Mouse (Mus musculus) midbrain, embryonic 15.5 days (tissue): ENCODE results near the gene Igsf9. TPM values are rescaled to one million over a fixed set of nuclear protein-coding genes. Genes with fewer than 3 reads are reported as not detected.

Experiments
- ATAC-seq: fragments of 200-750 bp; cut with Nextera tagmentation; replicated peaks from 2 replicates; pipeline ENCODE4 v1.8.0; 2017; ENCODE audit warnings: moderate TSS enrichment
- H3K27ac ChIP-seq: fragments of 300-500 bp; sonication (generic); 2 replicates; pipeline ENCODE4 v1.5.1; 2015; ENCODE audit warnings: mild to moderate bottlenecking, inconsistent platforms
- H3K27me3 ChIP-seq: fragments of 300-500 bp; sonication (generic); replicated peaks from 2 replicates; pipeline ENCODE4 v1.6.1; 2015; ENCODE audit warnings: inconsistent platforms
- H3K36me3 ChIP-seq: fragments of 300-500 bp; sonication (generic); replicated peaks from 2 replicates; pipeline ENCODE4 v1.6.1; 2015; ENCODE audit warnings: inconsistent platforms
- H3K4me1 ChIP-seq: fragments of 300-500 bp; sonication (generic); 2 replicates; pipeline ENCODE4 v1.6.1; 2015; ENCODE audit warnings: inconsistent platforms
- H3K4me2 ChIP-seq: fragments of 300-500 bp; sonication (generic); 2 replicates; pipeline ENCODE4 v1.6.1; 2015; ENCODE audit warnings: inconsistent platforms, mild to moderate bottlenecking, moderate library complexity
- H3K4me3 ChIP-seq: fragments of 300-500 bp; sonication (generic); 2 replicates; pipeline ENCODE4 v1.5.1; 2015; ENCODE audit warnings: mild to moderate bottlenecking, inconsistent platforms
- H3K9ac ChIP-seq: fragments of 300-500 bp; sonication (generic); 2 replicates; pipeline ENCODE4 v1.6.1; 2015; ENCODE audit warnings: mild to moderate bottlenecking, inconsistent platforms
- H3K9me3 ChIP-seq: fragments of 300-500 bp; sonication (generic); 2 replicates; pipeline ENCODE4 v1.6.1; 2016; ENCODE audit warnings: inconsistent platforms
- WGBS: fragments of 180-500 bp; shearing (Covaris S2); methylation state at CpG from one replicate; pipeline ENCODE4 v1.1.7; 2015; ENCODE audit warnings: mixed read lengths; 5-methylcytosine and 5-hydroxymethylcytosine counted together
- polyA plus RNA-seq: library from polyadenylated mRNA; unstranded; fragments of >200 nt; fragmentation: Nextera tagmentation; extraction: Ambion mirVana; gene quantifications from 2 replicates; pipeline ENCODE4 v1.2.1, GENCODE M21; 2015

The Igsf9 gene
- polyA plus RNA-seq, 1 experiment from 2014 or later = 83.2 TPM

- no peak overlapping the region for H3K27ac ChIP-seq
- H3K4me1 ChIP-seq = no peaks in the 10 kb centered on the region
- no peak overlapping the region for H3K4me2 ChIP-seq
- WGBS = 77% methylated on average over 4 of the region's 4 CpGs
- no peak overlapping the region for H3K9ac ChIP-seq
- H3K27me3 ChIP-seq = no peaks in the 10 kb centered on the region
- ATAC-seq = no peak
- H3K36me3 ChIP-seq = no peaks in the 10 kb centered on the region
- no peak overlapping the region for H3K4me3 ChIP-seq
- no peaks in the 10 kb centered on the region for H3K9me3 ChIP-seq
Measured at GRCm38 (mm10) chr1:172514213-172514529, 32.6 kb downstream of the Igsf9 start.

GRCm38 (mm10) chr1:172514551-172515268, 33.1 kb downstream of the Igsf9 start:
- H3K36me3 ChIP-seq = no peaks in the 10 kb centered on the region
- H3K4me3 ChIP-seq = no peak overlapping the region
- no peak overlapping the region for H3K4me2 ChIP-seq
- H3K27me3 ChIP-seq = no peaks in the 10 kb centered on the region
- H3K9me3 ChIP-seq = no peaks in the 10 kb centered on the region
- H3K4me1 ChIP-seq = no peaks in the 10 kb centered on the region
- H3K9ac ChIP-seq = no peak overlapping the region
- 83% methylated on average over 7 of the region's 7 CpGs for WGBS
- ATAC-seq = no peak
- H3K27ac ChIP-seq = no peak overlapping the region

GRCm38 (mm10) chr1:172515396-172515795, 33.8 kb downstream of the Igsf9 start:
- Histone ChIP-seq H3K4me2 (no peak overlapping the region), H3K9ac (no peak overlapping the region), H3K9me3 (no peaks in the 10 kb centered on the region), H3K4me1 (peaks cover 4% of the 10 kb centered on the region), H3K27ac (no peak overlapping the region), H3K36me3 (no peaks in the 10 kb centered on the region), H3K27me3 (no peaks in the 10 kb centered on the region), H3K4me3 (no peak overlapping the region)
- 59% methylated on average over 1 of the region's 1 CpGs for WGBS
- ATAC-seq = no peak

GRCm38 (mm10) chr1:172518013-172518412, 36.4 kb downstream of the Igsf9 start:
- 75% methylated on average over 4 of the region's 4 CpGs for WGBS
- no peak overlapping the region for H3K9ac ChIP-seq
- H3K4me3 ChIP-seq = no peak overlapping the region
- no peaks in the 10 kb centered on the region for H3K27me3 ChIP-seq
- peaks cover 15% of the 10 kb centered on the region for H3K4me1 ChIP-seq
- no peak for ATAC-seq
- no peaks in the 10 kb centered on the region for H3K36me3 ChIP-seq
- no peak overlapping the region for H3K27ac ChIP-seq
- H3K4me2 ChIP-seq = no peak overlapping the region
- no peaks in the 10 kb centered on the region for H3K9me3 ChIP-seq

- Histone ChIP-seq H3K4me2 (no peak overlapping the region), H3K9ac (no peak overlapping the region), H3K9me3 (no peaks in the 10 kb centered on the region), H3K4me3 (no peak overlapping the region), H3K27me3 (no peaks in the 10 kb centered on the region), H3K36me3 (no peaks in the 10 kb centered on the region), H3K27ac (no peak overlapping the region), H3K4me1 (peaks cover 15% of the 10 kb centered on the region)
- ATAC-seq = no peak
- 66% methylated on average over 6 of the region's 6 CpGs for WGBS
Measured at GRCm38 (mm10) chr1:172519644-172520043, 38.1 kb downstream of the Igsf9 start.

GRCm38 (mm10) chr1:172520576-172521440, 39.2 kb downstream of the Igsf9 start, which contains the start of gene Cfap45:
Cfap45 (plus strand) TSS chr1:172520801.
- WGBS = 2% methylated on average over 28 of the region's 28 CpGs
- H3K27ac ChIP-seq = peak within 1 kb of the TSS; percentile 56

GRCm38 (mm10) chr1:172522524-172522923, 40.9 kb downstream of the Igsf9 start:
- no peaks in the 10 kb centered on the region for H3K9me3 ChIP-seq
- peaks cover 15% of the 10 kb centered on the region for H3K4me1 ChIP-seq
- H3K27ac ChIP-seq = no peak overlapping the region
- no peak overlapping the region for H3K4me3 ChIP-seq
- ATAC-seq = no peak
- no peaks in the 10 kb centered on the region for H3K36me3 ChIP-seq
- 69% methylated on average over 7 of the region's 7 CpGs for WGBS
- no peaks in the 10 kb centered on the region for H3K27me3 ChIP-seq
- H3K9ac ChIP-seq = no peak overlapping the region
- H3K4me2 ChIP-seq = no peak overlapping the region

More at GRCm38 (mm10) chr1:172520576-172521440, 39.2 kb downstream of the Igsf9 start, which contains the start of gene Cfap45:
- H3K4me3 ChIP-seq = peak within 1 kb of the TSS; percentile 41
- peak within 1 kb of the TSS; percentile 78 for H3K4me2 ChIP-seq
- no peaks in the 10 kb centered on the region for H3K36me3 ChIP-seq
- H3K9me3 ChIP-seq = no peaks in the 10 kb centered on the region
- H3K27me3 ChIP-seq = no peaks in the 10 kb centered on the region
- ATAC-seq = peak; percentile 94
- H3K4me1 ChIP-seq = peaks cover 15% of the 10 kb centered on the region
- peak within 1 kb of the TSS; percentile 33 for H3K9ac ChIP-seq

GRCm38 (mm10) chr1:172523699-172524101, 42.1 kb downstream of the Igsf9 start:
- Histone ChIP-seq H3K27me3 (no peaks in the 10 kb centered on the region; the same call in 1 of the 2 replicates), H3K27ac (no peak overlapping the region), H3K9ac (no peak overlapping the region), H3K4me3 (no peak overlapping the region), H3K4me2 (no peak overlapping the region), H3K36me3 (no peaks in the 10 kb centered on the region), H3K9me3 (no peaks in the 10 kb centered on the region), H3K4me1 (peaks cover 15% of the 10 kb centered on the region)
- no peak for ATAC-seq
- 72% methylated on average over 12 of the region's 12 CpGs for WGBS

- H3K4me2 ChIP-seq = no peak overlapping the region
Measured at GRCm38 (mm10) chr1:172525027-172525764, 43.6 kb downstream of the Igsf9 start.

GRCm38 (mm10) chr1:172525971-172526370, 44.4 kb downstream of the Igsf9 start:
- Histone ChIP-seq H3K27ac (no peak overlapping the region), H3K36me3 (no peaks in the 10 kb centered on the region), H3K4me2 (no peak overlapping the region), H3K27me3 (no peaks in the 10 kb centered on the region; the same call in 1 of the 2 replicates), H3K9me3 (no peaks in the 10 kb centered on the region), H3K9ac (no peak overlapping the region), H3K4me1 (peaks cover 6% of the 10 kb centered on the region), H3K4me3 (no peak overlapping the region)
- WGBS = 70% methylated on average over 7 of the region's 7 CpGs
- ATAC-seq = no peak

More at GRCm38 (mm10) chr1:172525027-172525764, 43.6 kb downstream of the Igsf9 start:
- H3K27ac ChIP-seq = no peak overlapping the region
- H3K9me3 ChIP-seq = no peaks in the 10 kb centered on the region
- ATAC-seq = no peak
- H3K4me3 ChIP-seq = no peak overlapping the region
- peaks cover 13% of the 10 kb centered on the region for H3K4me1 ChIP-seq
- WGBS = 47% methylated on average over 15 of the region's 15 CpGs
- H3K27me3 ChIP-seq = no peaks in the 10 kb centered on the region; the same call in 1 of the 2 replicates
- no peak overlapping the region for H3K9ac ChIP-seq
- H3K36me3 ChIP-seq = no peaks in the 10 kb centered on the region

- WGBS = 69% methylated on average over 23 of the region's 23 CpGs
- no peaks in the 10 kb centered on the region; the same call in 1 of the 2 replicates for H3K27me3 ChIP-seq
- no peaks in the 10 kb centered on the region for H3K36me3 ChIP-seq
- ATAC-seq = no peak
- no peak overlapping the region for H3K27ac ChIP-seq
- H3K4me2 ChIP-seq = no peak overlapping the region
- no peak overlapping the region for H3K9ac ChIP-seq
- H3K4me3 ChIP-seq = no peak overlapping the region
- H3K4me1 ChIP-seq = no peaks in the 10 kb centered on the region; the same call in 1 of the 2 replicates
- no peaks in the 10 kb centered on the region for H3K9me3 ChIP-seq
Measured at GRCm38 (mm10) chr1:172526380-172527081, 44.9 kb downstream of the Igsf9 start.
